Mouse (Mus musculus): Measurements from ENCODE around the gene Des. TPM values are rescaled to one million over a fixed set of nuclear protein-coding genes. Genes with fewer than 3 reads are reported as not detected.

Des gene
- total and polyA plus RNA-seq, 3 experiments, result 9.3 to 18.9 (median 11.7) TPM

DNA sequence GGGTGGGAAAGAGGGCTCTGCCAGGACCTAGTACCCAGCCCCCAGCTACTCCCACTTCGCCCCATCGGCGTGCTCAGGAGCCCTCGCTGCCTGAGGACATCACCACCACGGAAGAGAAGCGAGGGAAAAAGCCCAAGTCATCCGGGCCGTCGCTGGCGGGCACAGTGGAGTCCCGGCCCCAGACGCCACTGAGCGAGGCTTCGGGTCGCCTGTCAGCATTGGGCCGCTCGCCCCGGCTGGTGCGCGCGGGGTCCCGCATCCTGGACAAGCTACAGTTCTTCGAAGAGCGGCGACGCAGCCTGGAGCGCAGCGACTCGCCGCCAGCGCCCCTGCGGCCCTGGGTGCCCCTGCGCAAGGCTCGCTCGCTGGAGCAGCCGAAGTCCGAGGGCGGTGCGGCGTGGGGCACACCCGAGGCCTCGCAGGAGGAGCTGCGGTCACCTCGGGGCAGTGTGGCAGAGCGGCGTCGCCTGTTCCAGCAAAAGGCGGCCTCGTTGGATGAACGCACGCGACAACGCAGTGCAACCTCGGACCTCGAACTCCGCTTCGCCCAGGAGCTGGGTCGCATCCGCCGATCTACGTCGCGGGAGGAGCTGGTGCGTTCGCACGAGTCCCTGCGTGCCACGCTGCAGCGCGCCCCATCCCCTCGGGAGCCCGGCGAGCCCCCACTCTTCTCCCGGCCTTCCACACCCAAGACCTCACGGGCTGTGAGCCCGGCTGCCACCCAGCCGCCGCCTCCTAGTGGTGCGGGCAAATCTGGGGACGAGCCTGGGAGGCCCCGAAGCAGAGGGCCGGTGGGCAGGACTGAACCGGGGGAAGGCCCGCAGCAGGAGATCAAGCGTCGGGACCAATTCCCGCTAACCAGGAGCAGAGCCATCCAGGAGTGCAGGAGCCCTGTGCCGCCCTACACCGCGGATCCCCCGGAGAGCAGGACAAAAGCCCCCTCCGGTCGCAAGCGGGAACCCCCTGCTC lies 28.1 kb downstream of the Des start:
- Histone ChIP-seq H3K27ac (ENCODE audit: insufficient read depth, low read depth) (no peak overlapping the region), H3K36me3 (replicated peaks in 1 of 2; ENCODE audit: control insufficient read depth in 1 of 2, insufficient read depth in 1 of 2, low read length in 1 of 2) (peaks cover 7 to 83% of the 10 kb centered on the region in 2 experiments), H3K9me3 (replicated peaks; ENCODE audit: low read length) (peaks cover 10% of the 10 kb centered on the region), H3K4me1 (ENCODE audit: control insufficient read depth in 1 of 2, insufficient read depth in 2 of 2) (no peaks in the 10 kb centered on the region), H3K4me3 (replicated peaks in 1 of 3; ENCODE audit: low read depth in 2 of 3, low read length in 2 of 3, poor library complexity in 1 of 3) (no peak overlapping the region), H3K79me2 (replicated peaks; ENCODE audit: control insufficient read depth, extremely low read depth, insufficient read depth, poor library complexity, severe bottlenecking) (no peaks in the 10 kb centered on the region), H3K27me3 (replicated peaks) (no peaks in the 10 kb centered on the region), H3K9ac (ENCODE audit: insufficient read depth, low read depth) (no peak overlapping the region), H3K4me2 (ENCODE audit: insufficient read depth, low read depth, poor library complexity, severe bottlenecking) (no peak overlapping the region)
- in situ Hi-C loops (cut with MboI; ENCODE audit: low pct_ligation_motif_present, low pct_unique_long_range_greater_than_20kb, low sequenced_read_pairs), result no loop called here
- DNase-seq (ENCODE audit: extremely low read depth), result no peak
- TF ChIP-seq BHLHE40 (IDR thresholded peaks at IDR 0.05; ENCODE audit: low read depth, low read length) (no peak), E2F4 (IDR thresholded peaks at IDR 0.05; ENCODE audit: insufficient replicate concordance, low read depth, low read length) (no peak), KAT2A (IDR thresholded peaks at IDR 0.05; ENCODE audit: insufficient replicate concordance, low read length) (no peak), POLR2A (IDR thresholded peaks at IDR 0.05; ENCODE audit: low read depth, low read length) (no peak), TCF12 (IDR thresholded peaks at IDR 0.05; ENCODE audit: low read depth, low read length) (no peak), PAX5 (IDR thresholded peaks at IDR 0.05; ENCODE audit: low read length) (no peak), UBTF (IDR thresholded peaks at IDR 0.05; ENCODE audit: low read depth, low read length) (no peak), USF1 (IDR thresholded peaks at IDR 0.05; ENCODE audit: low read depth, low read length) (no peak), MXI1 (IDR thresholded peaks at IDR 0.05; ENCODE audit: low read depth, low read length) (no peak)
- dilution Hi-C loops (cut with MboI; ENCODE audit: extremely low pct_ligation_motif_present, extremely low pct_unique_long_range_greater_than_20kb, low sequenced_read_pairs), result no loop called here

DNA sequence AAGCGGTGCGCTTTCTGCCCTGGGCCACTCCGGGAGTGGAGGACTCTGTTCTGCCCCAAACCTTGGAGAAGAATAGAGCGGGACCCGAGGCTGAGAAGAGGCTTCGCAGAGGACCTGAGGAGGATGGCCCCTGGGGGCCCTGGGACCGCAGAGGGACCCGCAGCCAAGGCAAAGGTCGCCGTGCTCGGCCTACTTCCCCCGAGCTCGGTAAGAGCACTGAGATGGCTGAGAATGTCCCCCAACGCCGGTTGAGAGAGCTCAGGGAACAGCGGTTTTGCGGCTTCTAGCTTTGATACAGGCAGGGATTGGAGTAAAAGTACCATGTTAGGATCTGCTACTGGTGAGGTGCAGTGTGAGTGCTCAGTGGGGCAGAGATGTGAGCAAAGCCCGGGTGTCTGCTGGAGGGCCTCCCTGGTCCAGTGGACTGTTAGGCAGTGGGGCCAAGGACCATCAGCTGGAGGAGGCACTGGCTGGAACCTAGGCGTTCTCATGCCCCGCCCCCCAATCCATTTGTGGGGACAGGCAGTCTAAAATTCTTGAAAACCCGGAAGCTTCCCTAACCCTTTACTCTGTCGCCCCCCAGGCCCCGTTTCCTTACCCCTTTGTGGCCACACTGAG lies 28.9 kb downstream of the Des start:
- H3K4me3 ChIP-seq (replicated peaks in 1 of 3; ENCODE audit: low read depth in 2 of 3, low read length in 2 of 3, poor library complexity in 1 of 3), result no peak overlapping the region
- peaks cover 7 to 86% of the 10 kb centered on the region in 2 experiments for H3K36me3 ChIP-seq (replicated peaks in 1 of 2; ENCODE audit: control insufficient read depth in 1 of 2, insufficient read depth in 1 of 2, low read length in 1 of 2)
- no peak overlapping the region for H3K9ac ChIP-seq (ENCODE audit: insufficient read depth, low read depth)
- TF ChIP-seq RCOR1 (conservative IDR thresholded peaks at IDR 0.05; ENCODE audit: low read depth, low read length) (no peak), MAZ (IDR thresholded peaks at IDR 0.05; ENCODE audit: low read depth, low read length) (no peak), NRF1 (IDR thresholded peaks at IDR 0.05; ENCODE audit: low read depth, low read length) (no peak)
- no peaks in the 10 kb centered on the region for H3K4me1 ChIP-seq (ENCODE audit: control insufficient read depth in 1 of 2, insufficient read depth in 2 of 2)
- no peak for DNase-seq (ENCODE audit: extremely low read depth)
- H3K4me2 ChIP-seq (ENCODE audit: insufficient read depth, low read depth, poor library complexity, severe bottlenecking), result no peak overlapping the region
- in situ Hi-C loops (cut with MboI; ENCODE audit: low pct_ligation_motif_present, low pct_unique_long_range_greater_than_20kb, low sequenced_read_pairs) (no loop called here), dilution Hi-C loops (cut with MboI; ENCODE audit: extremely low pct_ligation_motif_present, extremely low pct_unique_long_range_greater_than_20kb, low sequenced_read_pairs) (no loop called here)
- H3K27me3 ChIP-seq (replicated peaks), result no peaks in the 10 kb centered on the region
- H3K9me3 ChIP-seq (replicated peaks; ENCODE audit: low read length), result peaks cover 10% of the 10 kb centered on the region
- H3K27ac ChIP-seq (ENCODE audit: insufficient read depth, low read depth), result no peak overlapping the region
- no peaks in the 10 kb centered on the region for H3K79me2 ChIP-seq (replicated peaks; ENCODE audit: control insufficient read depth, extremely low read depth, insufficient read depth, poor library complexity, severe bottlenecking)

Data from CH12.LX (cell line).